In the genomic region with DNA sequence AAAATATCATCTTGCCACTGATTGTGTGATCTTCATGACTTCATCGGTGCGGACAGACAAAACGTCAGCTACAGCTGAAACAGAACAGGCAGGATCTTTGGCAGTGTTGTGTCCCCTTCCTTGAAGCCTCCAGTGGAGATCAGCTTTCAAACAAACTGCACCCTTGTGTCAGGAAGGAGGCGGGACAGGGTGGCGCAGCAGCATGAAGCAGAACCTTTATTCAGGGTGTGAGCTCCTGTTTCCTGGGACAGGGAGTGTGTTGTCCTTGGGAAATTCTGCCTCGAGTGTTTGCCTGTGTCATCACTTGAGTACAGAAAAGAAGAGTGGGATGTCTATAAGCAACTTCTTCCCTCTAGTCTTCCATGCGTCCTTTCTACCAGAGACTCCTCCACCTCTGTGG, we compare ENCODE assay signal across 17 mouse cellular contexts.
"Had no signal": no experiment of that assay in that cellular context is flagged by ENCODE, and none has a peak within 500 bp of the region (broad histone marks: within the 10 kb centered on the region; RNA-seq: fewer than 3 reads in every experiment).

No protein-coding gene starts in this region.

- H3K4me2 ChIP-seq: lung, embryonic 15.5 days; midbrain, embryonic 11.5 days; midbrain, embryonic 13.5 days; midbrain, embryonic 15.5 days; neural tube, embryonic 12.5 days had no signal

- DNase-seq: lung, adult 2 months; lung, postnatal 14 days; lung, postnatal 36 days; right cerebral cortex, postnatal 25 days; right cerebral cortex, postnatal 4 days; spleen, adult 18-20 months; thymus, adult 2 months; thymus, postnatal 25 days; thymus, postnatal 4 days had no signal

- H3K27ac ChIP-seq: lung, embryonic 15.5 days; macrophage; midbrain, embryonic 13.5 days; midbrain, embryonic 15.5 days; neural tube, embryonic 12.5 days had no signal

- H3K27me3 ChIP-seq: lung, embryonic 15.5 days; neural tube, embryonic 12.5 days had no signal

- H3K4me1 ChIP-seq: neural tube, embryonic 12.5 days had no signal

- H3K9ac ChIP-seq: lung, embryonic 15.5 days; midbrain, embryonic 13.5 days; midbrain, embryonic 15.5 days; neural tube, embryonic 12.5 days had no signal

- H3K36me3 ChIP-seq: lung, embryonic 15.5 days; midbrain, embryonic 13.5 days; midbrain, embryonic 15.5 days; neural tube, embryonic 12.5 days had no signal

- H3K4me3 ChIP-seq: lung, embryonic 15.5 days; megakaryocyte, embryonic 14.5 days; midbrain, embryonic 13.5 days; midbrain, embryonic 15.5 days; neural tube, embryonic 12.5 days had no signal

- H3K9me3 ChIP-seq: lung, embryonic 15.5 days; megakaryocyte, embryonic 14.5 days; midbrain, embryonic 13.5 days; midbrain, embryonic 15.5 days; neural tube, embryonic 12.5 days had no signal

- ATAC-seq: lung, postnatal 0 days; midbrain, embryonic 13.5 days; midbrain, embryonic 15.5 days had no signal
